Mouse (Mus musculus) kidney, adult 9 months (tissue): ENCODE measurements at regions not wholly inside any gene's neighbourhood (a gene's known extent, or its start where the extent isn't known, plus 50 kb on each side); places are given as distances from the start of the nearest gene placed in this dataset.
A peak's percentile ranks its signal among the peaks of the same experiment; 100 is the strongest.

Experiments used
- DNase-seq: peaks from one replicate; pipeline ENCODE4 v3.0.0; 2022

DNA sequence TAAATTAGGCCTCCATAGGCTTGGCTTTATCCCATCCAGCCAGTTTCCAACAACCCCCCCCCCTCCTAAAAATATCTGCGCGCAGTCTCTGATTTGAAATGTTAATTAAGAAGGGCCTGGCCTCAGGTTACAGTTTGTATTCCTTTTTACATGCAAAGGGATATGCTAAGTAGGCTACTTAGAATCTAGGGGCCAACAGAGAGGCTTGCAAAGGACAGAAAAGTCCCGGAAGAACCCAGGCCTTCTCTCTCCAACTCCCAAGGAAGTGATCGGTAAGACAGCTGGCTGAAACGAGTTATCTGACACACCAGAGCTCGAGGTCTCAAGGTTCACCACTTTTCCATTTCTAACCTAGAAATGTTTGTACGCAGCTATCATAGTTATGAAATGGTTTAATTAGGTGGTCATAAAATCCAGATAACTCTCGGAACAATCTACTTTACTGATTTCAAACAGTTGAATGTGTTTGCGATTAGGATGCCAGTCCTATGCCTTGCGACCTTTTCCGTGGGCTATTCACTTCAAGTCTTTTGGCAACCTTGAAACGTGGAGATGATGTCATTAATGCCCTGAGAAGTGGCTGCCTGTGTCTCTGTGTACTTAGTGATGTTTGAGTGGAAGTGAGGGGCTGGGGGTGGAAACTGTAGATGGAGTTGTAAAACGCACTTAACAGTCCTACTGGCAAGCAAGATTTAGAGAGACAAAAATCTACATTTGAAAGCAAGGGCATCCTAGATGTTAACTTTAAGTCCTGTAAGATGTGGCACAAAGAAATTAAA lies 1026.5 kb downstream of the Adgrl2 start:
- DNase-seq = no peak

DNA sequence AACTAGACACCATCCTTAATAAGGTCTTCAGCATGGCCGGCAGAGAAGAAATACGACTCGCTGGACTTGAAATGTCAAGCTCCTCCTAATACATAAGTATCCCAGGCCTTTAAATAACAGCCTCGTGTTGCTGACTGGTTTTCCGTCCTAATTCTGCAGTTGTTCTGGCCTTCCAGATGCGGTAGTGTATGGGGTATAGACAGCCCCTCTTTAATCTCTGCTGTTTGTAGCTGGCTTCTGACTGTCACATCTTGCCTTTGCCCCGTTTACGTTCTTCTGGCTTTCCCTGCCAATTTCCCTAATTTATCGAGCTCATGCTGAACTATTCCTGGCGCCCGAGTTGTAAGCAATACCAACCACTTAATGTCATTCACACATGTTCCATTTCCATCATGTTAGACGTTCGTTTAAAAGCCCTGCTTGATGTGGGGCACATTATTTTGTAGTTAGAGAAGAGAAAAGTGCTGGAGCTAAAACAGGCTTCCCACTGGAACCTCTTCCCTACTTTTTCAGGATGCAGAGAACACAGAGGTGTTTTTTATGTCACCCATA lies 1042.2 kb downstream of the Adgrl2 start:
- DNase-seq = no peak

DNA sequence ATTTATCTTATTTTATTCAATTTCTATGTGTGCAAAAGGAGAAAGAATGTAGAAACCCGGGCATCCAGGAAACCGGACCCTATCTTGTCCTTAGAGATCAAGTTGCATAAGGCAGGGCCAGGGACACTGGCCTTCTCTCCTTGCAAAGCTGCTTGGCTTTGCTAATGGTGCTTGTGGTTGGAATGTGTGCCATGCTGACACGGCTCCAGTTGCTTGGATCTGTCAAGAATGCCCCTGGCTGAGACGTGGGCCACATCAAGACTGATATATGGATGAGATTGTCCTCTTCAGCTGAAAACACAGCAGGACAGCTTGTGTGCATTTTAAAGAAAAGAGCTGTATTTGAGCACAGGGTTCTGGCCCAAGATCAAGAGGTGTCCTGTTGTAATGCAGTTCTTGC lies 1047.0 kb downstream of the Adgrl2 start:
- DNase-seq = no peak

DNA sequence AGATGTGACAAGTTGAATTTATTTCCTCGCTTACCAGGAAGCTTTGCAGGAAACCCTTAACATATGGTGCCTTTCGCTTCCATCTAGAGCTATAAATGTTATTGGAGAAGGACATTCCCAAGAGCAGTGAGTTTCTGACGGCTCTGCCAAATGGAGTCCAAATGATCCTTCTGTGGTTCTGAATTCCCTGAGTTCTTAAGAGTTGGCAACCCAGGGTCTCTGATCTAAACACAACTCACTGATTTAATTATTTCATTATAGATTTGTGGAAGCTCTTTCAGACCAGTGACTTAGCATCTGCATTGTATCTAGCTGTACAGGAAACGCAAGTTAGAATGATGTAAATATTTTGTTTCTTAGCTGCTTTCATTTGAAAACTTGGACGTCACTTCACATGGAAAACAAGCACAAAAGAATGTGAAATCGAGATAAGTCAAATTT lies 1059.5 kb downstream of the Adgrl2 start:
- DNase-seq = no peak

DNA sequence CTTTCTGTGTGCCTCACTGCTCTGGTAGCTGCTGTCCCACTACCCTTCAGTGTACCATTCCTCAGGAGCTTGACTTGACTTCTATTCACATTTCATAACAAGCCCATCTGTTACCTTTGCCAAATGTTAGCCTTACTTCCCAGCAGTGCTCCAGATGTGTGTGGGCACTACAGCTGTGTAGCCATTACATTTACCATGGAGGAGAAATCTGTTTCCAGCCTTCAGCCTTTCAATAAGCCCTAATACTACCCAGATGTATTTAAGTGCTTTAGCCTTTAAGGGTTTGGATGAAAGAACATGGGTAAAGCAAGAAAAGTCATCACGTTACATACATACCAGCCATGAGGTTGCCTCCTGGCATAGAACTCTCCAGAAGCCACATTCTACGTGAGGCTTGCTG lies 1068.0 kb downstream of the Ttll7 start:
- no peak for DNase-seq

DNA sequence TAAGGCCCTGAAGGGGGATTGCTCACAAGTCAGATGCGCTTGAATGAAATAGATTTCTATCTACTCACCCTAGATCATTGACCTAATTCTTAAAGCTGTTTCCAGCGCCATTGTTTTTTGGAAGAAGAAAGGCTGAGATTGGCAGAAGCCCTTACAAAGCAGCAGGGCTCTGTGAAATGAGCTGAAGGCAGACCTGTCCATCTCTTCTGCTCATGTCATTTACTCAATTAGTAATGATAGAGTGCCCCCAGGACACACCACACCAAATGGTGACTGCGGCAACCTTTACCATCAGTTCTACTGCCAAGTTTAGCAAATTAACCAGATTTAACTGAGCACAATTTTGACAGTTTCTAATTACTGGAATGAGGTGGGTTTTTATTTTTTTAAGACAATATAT lies 1067.5 kb downstream of the Ttll7 start:
- DNase-seq = no peak

DNA sequence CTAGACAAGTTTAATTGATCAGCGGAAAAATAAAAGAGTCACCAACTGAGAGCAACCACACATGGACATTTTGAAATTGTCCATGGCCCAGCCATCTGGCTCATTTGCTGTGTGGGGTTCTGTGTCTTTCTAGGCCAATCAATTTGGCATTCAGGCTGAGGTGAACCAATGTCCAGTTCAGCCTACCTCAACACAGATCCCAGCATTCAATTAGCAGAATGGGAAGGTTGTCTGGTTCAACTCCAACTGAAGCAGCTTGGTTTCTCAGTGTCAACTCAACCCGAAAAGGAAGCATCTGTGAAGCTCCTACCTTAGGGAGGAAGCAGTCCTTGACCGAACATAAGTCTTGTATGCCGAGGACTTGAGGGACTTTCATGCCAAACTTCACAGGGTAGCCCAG lies 1067.0 kb downstream of the Ttll7 start:
- DNase-seq = no peak

DNA sequence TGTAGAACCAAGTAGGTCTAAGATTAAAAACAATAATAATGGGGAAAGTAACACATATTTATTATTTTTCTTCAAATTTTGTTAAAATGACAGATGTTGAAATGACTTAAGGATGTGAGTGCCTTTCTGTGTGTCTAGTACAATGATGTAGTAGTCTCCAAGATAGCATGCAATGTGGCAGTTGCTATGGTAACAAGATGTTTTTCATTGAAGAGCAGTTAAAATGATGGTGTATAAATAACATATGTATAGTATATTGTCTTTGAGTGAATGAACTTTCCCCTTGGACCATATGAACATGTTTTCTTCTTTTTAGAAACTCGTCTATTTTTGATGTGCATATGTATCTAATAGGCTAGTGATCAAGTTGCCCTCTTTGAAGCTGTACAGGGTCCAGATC lies 1044.6 kb downstream of the Ttll7 start:
- DNase-seq = no peak

DNA sequence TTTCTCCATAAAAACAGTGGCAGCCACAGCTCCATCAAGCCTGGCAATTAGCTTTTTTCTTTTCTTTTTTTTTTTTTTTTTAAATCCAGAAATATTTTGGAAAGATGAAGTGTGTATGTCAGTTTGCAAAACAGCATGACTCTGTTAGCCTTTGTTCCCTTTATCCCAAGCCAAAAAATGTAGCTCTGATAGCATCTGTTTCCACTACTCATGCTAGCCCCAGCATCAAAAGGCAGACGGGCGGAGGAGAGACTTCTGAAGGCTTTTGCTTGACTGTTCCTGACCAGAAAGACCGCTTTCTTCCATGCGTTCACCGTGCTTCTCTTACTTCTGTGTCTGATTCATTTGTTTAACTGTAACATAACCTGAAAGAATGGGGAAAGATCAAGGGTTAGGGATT lies 1039.5 kb downstream of the Ttll7 start:
- no peak for DNase-seq

DNA sequence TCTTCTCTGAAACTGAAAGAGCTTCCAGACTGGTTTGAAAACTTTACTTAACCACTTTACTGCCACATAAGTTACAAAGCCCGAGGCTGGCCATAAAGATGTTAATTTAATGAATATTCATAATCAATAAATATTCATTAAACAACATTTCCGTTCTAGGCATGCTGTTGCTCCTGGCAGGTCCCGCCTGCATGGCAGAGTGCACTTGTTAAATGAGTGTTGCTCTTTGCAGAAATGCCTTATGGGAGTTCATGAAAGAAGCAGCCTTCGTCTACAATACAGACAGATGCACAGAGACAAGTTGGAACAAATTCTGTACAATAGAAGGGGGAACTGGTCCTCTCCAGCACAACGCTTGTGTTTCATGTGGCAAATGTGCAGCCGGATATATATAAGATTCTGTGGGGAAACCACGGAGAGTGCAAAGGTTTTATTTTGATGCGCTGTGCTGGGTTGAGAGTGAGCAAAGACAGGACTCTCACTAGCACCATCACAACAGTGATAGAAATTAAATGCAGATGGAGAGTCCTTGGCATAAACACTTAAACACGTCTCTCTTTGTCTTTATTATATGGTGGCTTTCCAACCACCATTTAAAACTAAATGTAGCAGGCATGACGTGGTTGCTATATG lies 1034.2 kb downstream of the Ttll7 start:
- peak; percentile 4 for DNase-seq

DNA sequence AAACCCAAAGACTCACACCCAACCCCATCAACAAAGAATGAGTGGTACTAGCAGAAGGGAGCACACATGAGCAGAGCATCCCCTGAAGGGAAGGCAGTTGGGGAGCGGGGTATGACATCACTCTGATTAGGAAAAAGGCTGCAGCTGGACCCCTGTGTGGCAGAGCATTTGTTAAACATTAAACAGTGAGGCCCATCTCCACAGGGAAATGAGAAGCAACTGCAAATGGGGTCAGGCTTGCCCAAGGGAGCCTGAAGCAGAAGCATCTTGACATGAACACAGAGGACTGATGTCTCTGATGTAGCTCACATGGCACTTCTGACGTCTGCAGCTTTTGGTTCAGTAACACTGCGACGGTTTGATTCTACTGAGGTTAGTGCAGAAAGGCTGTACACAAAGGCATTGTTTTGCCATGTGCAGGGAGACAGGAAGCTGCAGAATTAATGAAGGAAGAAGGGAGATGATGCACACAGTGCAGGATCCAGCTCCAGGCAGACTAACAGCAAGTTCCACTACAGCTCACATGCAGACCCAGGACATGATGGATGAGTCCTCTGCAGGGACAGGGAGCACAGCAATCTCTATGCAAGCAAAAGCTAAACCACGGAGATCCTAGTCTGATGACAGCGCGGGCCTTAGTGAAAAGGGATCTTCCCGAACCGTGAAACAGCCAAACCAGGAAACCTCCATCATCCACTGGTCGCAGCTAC lies 1030.9 kb downstream of the Ttll7 start:
- DNase-seq = no peak

DNA sequence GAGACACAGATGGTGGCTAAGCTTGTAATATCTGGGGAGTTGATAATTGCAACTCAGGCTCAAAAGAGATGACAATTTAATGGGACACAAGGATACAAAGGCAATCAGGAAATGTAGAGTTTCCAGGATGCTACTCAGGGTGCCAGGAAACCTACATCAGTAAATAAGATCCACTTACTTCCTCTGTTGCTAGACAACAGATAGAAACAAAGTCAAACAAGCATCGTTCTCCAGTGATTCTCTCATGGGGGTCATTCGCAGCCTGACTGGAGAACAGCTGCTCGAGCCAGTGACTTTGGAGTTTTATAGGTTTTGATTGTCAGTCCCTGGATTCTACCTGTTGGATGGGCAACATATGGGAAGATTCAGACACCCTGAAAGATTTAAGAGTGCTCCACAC lies 1026.5 kb downstream of the Ttll7 start:
- DNase-seq = no peak

DNA sequence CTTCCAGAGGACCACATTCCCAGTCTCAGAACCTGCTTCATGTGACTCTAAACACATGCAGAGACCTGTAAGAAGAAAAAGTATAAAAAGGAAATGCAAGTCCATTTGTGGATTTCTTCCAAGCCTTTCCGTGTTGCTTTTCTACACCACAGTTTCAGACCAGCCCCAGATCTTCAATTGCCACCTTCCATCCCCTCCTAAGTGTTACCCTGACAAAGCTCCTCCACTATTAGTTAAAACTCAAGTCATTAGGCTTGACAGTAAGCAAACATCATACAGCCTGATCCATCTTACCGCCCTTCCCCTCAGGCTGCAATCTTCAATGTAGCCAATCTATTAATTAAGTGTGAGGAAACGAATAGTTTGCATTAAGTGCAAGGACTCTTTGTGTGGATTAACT lies 1016.1 kb downstream of the Ttll7 start:
- DNase-seq = no peak

DNA sequence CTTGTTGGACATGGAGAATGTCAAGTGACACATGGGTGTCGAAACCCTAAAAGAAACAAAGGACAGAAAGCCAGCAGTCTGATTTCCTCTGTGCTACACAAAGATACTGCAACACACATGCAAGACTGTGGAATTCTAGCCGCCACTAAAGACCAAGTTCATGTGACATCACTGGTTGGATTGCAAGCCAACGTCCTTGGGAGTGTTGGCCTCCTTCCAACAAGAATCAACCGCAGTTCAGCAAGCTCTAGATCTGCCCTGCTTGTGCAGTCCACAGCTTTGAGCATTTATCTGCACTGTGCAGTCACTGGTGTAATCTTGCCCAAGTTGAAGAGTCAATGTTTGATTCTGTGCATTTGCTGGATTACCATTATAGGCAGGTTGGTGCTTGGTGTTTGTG lies 1001.2 kb downstream of the Ttll7 start:
- no peak for DNase-seq

DNA sequence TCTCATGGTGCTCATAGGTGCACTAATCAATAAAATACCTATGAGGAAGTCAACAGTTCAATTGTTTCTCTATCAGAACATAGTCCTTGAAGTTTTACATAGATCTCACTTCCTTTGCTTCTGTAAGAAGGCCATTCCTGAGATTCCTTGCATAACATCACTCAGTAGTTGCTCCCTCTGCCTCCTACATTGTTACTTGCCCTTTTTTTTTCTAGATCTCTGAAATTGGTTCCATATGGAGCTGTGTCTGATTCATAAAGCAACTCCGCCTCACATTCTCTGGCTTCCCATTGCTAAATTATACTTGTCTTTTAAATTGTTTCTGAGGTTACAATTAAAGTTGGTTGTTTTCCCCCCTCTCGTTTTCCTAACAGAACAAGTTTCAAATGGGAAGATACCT lies 1000.7 kb downstream of the Ttll7 start:
- no peak for DNase-seq

DNA sequence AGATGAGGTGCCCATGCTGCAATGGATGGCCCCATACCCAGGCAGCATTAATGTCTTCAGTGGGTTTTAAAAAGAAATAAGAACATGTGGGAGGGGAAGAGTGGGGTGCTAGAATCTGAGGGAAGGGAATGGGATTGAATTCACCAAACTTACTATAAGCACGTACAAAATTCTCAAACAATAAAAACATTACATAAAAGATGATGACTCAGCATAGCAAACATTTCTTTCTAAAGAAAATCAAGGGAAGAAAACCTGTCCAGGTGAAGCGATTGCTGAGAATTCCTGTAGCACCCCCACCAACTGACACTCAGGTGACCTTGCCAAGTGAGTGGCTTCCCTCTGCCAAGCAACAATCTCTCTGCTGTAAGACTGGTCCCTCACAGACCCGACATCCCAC lies 989.2 kb downstream of the Ttll7 start:
- no peak for DNase-seq

DNA sequence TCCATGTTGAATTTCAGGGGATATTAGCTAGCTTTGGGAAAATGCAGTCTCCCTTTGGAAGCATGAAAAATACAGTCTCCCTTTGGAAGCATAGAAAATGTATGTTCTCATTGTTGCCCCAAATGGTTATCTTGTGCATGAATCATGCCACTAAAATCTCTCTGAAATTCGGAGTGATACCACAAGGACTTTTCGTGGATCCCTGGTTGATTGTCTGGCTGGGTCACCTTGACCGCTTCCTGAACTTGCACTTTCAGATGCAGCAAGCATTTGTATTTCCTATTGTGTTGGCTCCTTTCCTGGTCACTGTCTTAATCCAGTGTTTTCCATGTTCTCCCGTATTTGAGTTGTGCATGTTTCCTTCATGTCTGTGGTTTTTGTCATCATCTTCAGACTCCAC lies 986.6 kb downstream of the Ttll7 start:
- DNase-seq = no peak

DNA sequence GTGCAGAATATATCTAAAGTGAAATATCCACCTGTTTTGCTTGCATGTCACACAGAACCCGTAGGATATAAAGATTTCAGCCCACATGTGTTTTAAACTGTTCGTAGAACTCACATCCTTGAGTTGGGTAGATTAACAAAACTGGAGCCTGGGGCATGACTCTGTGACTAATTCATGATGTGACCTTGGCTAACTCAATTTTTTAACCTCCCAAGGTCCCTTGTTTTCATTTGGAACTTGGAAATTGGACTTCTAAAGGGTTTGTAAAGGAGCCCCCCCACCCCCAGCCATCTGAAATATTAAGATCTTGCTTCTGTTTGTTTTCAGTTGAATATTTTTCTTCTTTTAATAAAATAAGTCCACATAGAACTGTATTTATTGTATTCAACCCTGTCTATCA lies 983.5 kb downstream of the Ttll7 start:
- DNase-seq = no peak

DNA sequence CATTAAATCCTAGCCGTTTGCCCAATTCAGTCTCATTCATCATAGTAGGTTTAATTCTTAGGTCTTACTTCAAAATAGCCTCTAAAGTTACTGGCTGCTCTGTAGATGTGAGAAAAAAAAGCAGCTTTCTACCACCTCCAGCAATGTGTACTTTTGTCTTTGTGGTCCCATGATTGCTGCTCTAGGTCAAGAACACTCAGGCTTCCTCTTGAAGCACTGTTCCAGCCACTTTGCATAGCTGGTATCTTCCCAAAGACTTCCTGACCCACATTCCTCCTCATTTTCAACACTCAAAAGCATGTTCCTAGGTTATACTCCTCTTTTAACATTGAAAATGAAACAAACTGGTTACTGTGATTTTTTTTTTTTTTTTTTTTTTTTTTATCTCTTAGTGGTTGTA lies 973.2 kb downstream of the Ttll7 start:
- no peak for DNase-seq

DNA sequence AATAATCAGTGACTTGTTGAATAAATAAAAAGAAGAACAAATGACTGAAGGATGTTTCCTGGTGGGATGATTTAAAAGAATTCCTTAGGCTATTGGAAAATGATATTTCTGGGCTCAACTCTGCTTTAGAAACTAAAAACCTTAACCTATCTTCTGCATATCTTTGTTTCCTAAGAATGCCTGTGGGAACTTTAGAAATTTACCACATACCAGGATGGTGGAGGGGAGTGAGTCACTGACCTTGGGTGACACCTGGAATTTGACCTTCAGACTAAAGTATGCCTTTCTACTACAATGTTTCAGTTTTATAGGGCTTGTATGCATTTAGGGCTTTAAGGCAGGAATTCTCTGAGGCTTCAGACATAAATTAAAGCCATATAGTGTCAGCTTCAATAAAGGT lies 972.3 kb downstream of the Ttll7 start:
- DNase-seq = no peak

DNA sequence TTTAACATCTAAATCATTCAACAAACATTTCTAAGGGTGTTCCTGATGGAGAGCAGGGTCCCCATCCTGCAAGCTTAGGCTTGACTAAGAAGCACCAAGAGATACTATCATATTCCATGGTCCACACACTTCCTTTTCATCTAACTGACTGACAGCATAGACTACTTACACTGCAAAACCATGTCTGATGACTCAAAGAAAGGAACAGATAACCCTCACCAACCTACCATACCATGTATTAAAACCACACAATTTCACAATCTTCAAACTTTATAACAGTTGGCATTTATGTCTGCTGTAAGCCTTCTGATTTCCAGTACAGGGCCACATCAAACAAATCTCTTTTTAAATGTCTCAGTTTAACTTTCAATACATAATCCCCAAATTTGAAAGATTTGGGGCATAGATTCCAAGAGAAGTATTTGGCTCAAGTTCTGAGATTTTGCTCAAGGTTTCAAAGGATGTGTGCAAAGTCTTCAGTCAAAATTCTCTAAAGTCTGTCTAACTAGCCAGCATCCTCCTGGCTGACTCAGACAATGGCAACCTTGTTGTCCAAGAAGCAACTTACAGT lies 962.0 kb downstream of the Ttll7 start:
- DNase-seq = no peak

DNA sequence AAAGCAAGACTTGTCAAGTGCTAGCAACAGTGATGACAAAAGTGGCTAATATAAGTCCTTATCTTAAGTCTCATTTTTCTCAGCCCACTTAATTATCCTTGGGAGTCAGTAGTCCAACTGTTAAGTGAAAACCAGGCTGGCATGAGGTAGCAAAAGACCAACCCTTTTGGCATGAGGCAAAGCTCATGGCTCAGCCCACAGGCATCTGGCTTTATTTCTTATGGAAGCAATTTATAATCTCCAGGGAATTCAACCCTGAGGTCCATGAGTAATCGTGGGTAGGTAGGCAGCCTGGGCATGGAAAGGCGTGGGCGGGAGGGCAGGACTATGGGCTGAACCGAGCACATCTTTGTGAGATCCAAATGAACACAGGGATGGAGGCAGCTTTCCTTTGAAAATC lies 950.4 kb downstream of the Ttll7 start:
- no peak for DNase-seq

DNA sequence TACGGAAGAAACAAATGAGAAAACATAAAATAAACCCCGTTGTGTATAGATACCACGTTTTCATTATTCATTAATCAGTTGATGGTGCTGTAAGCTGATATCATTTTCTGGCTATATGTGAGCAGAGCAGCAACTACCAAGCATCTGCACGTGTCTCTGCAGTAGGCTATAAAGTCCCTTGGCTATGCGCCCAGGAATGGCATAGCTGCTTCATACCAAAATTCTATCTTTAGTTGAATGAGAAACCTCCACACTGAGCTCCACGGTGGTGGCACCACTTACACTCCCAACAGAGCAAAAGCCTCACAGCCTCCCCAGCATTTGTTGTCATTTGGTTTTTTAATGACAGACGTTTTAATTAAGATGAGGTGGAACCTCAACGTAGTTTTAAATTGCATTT lies 944.4 kb downstream of the Ttll7 start:
- no peak for DNase-seq

DNA sequence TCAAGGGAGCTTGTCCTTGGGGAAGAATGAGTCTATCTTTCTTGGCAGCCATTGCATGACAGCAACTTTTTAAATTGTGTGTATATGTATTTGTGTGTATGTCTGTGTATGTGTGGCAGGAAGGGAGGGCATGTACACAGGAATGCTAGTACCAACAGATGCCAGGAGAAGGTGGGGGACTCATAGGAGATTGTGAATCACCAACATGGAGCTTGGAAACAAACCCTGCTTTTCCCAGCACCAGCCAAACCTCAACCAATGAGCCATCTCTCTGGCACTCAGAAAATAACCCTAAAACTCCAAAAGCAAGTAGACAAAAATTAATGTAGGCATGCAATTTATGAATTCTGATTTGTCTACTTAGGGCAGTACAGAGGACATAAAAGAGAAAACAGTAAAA lies 942.9 kb downstream of the Ttll7 start:
- no peak for DNase-seq
